ENCODE assay signal across 8 mouse cellular contexts in genomic region chr2:127008469-127008998, GRCm38 (mm10). TPM values are rescaled to one million over a fixed set of nuclear protein-coding genes. Genes with fewer than 3 reads are reported as not detected.
DNase-seq lines count a peak whose midpoint lies in the region; ATAC-seq and TF ChIP-seq lines count a peak whose summit lies in the region.

Gene Ap4e1, plus strand, starts transcription at chr2:127008717.

- H3K27me3 ChIP-seq in CH12.LX (replicated peaks): no peaks in the 10 kb centered on the region
- H3K27me3 ChIP-seq in forebrain, embryonic 11.5 days (ENCODE audit: control insufficient read depth, insufficient read depth, low read length): no peaks in the 10 kb centered on the region
- H3K27me3 ChIP-seq in heart, postnatal 0 days (ENCODE audit: control insufficient read depth, insufficient read depth, low read length): no peaks in the 10 kb centered on the region
- no peaks in the 10 kb centered on the region for H3K27me3 ChIP-seq in liver, embryonic 16.5 days (ENCODE audit: control insufficient read depth, insufficient read depth, low read depth, low read length)
- H3K27me3 ChIP-seq in neural tube, embryonic 13.5 days: no peaks in the 10 kb centered on the region
- H3K27me3 ChIP-seq in testis, adult 2 months (ENCODE audit: control insufficient read depth, insufficient read depth, low read length): no peaks in the 10 kb centered on the region

- in situ Hi-C loops in CH12.LX (cut with MboI; ENCODE audit: low pct_ligation_motif_present, low pct_unique_long_range_greater_than_20kb, low sequenced_read_pairs): loop anchor here (10.0 kb wide), 2 partner anchors 224 to 414 kb away; partner anchors contain the start of gene Usp50

- peak within 1 kb of the TSS; percentile 90 to 98 (median 94) for H3K4me3 ChIP-seq in CH12.LX (replicated peaks in 1 of 3; ENCODE audit: low read depth in 2 of 3, low read length in 2 of 3, poor library complexity in 1 of 3)
- H3K4me3 ChIP-seq in forebrain, embryonic 11.5 days (ENCODE audit: low read depth, low read length): peak within 1 kb of the TSS; percentile 81
- peak within 1 kb of the TSS; percentile 98 for H3K4me3 ChIP-seq in heart, postnatal 0 days (ENCODE audit: low read depth, low read length)
- peak within 1 kb of the TSS; percentile 89 for H3K4me3 ChIP-seq in liver, embryonic 16.5 days (ENCODE audit: low read depth, low read length)
- H3K4me3 ChIP-seq in neural tube, embryonic 13.5 days: peak within 1 kb of the TSS; percentile 80
- H3K4me3 ChIP-seq in testis, adult 2 months (ENCODE audit: control insufficient read depth, low read depth, low read length): peak within 1 kb of the TSS; percentile 98

- H3K4me2 ChIP-seq in CH12.LX (ENCODE audit: insufficient read depth, low read depth, poor library complexity, severe bottlenecking): peak within 1 kb of the TSS; percentile 94
- H3K4me2 ChIP-seq in forebrain, embryonic 11.5 days (ENCODE audit: low read depth, low read length, severe bottlenecking): peak within 1 kb of the TSS; percentile 61
- H3K4me2 ChIP-seq in heart, postnatal 0 days (ENCODE audit: low read depth, low read length): peak within 1 kb of the TSS; percentile 74
- H3K4me2 ChIP-seq in liver, embryonic 16.5 days (ENCODE audit: low read depth, low read length): peak within 1 kb of the TSS; percentile 56
- H3K4me2 ChIP-seq in neural tube, embryonic 13.5 days: peak within 1 kb of the TSS; percentile 70

- H3K9me3 ChIP-seq in CH12.LX (replicated peaks; ENCODE audit: low read length): no peaks in the 10 kb centered on the region
- no peaks in the 10 kb centered on the region for H3K9me3 ChIP-seq in forebrain, embryonic 11.5 days (ENCODE audit: control insufficient read depth, low read length)
- no peaks in the 10 kb centered on the region for H3K9me3 ChIP-seq in heart, postnatal 0 days (replicated peaks; ENCODE audit: control insufficient read depth, low read length)
- no peaks in the 10 kb centered on the region for H3K9me3 ChIP-seq in liver, embryonic 16.5 days (replicated peaks; ENCODE audit: control insufficient read depth, low read length)
- H3K9me3 ChIP-seq in neural tube, embryonic 13.5 days: no peaks in the 10 kb centered on the region

- H3K4me1 ChIP-seq in CH12.LX (ENCODE audit: control insufficient read depth in 1 of 2, insufficient read depth in 2 of 2): peaks cover 9 to 16% of the 10 kb centered on the region in 2 experiments
- 0 out of 2 replicates have a peak, but pooled peaks cover 5% of the 10 kb centered on the region for H3K4me1 ChIP-seq in forebrain, embryonic 11.5 days (replicated peaks; ENCODE audit: control insufficient read depth, insufficient read depth, low read length)
- H3K4me1 ChIP-seq in heart, postnatal 0 days (ENCODE audit: control insufficient read depth, insufficient read depth): peaks cover 4% of the 10 kb centered on the region; the same call in 1 of the 2 replicates
- H3K4me1 ChIP-seq in liver, embryonic 16.5 days (ENCODE audit: control insufficient read depth, low read depth, low read length): peaks cover 8% of the 10 kb centered on the region
- peaks cover 17% of the 10 kb centered on the region for H3K4me1 ChIP-seq in neural tube, embryonic 13.5 days (replicated peaks)
- H3K4me1 ChIP-seq in testis, adult 2 months (ENCODE audit: control insufficient read depth, insufficient read depth, low read length): peaks cover 2% of the 10 kb centered on the region

- dilution Hi-C loops in CH12.LX (cut with MboI; ENCODE audit: extremely low pct_ligation_motif_present, extremely low pct_unique_long_range_greater_than_20kb, low sequenced_read_pairs): no loop called here

- peaks cover 20% of the 10 kb centered on the region for H3K79me2 ChIP-seq in CH12.LX (replicated peaks; ENCODE audit: control insufficient read depth, extremely low read depth, insufficient read depth, poor library complexity, severe bottlenecking)

- H3K27ac ChIP-seq in CH12.LX (ENCODE audit: insufficient read depth, low read depth): peak within 1 kb of the TSS; percentile 44; the same call in 1 of the 2 replicates
- H3K27ac ChIP-seq in forebrain, embryonic 11.5 days (ENCODE audit: low read depth, low read length): 0 out of 2 replicates have a peak within 1 kb of the TSS, but pooled peaks have one; percentile 41
- peak within 1 kb of the TSS; percentile 80 for H3K27ac ChIP-seq in heart, postnatal 0 days (ENCODE audit: low read depth)
- H3K27ac ChIP-seq in liver, embryonic 16.5 days (ENCODE audit: low read length): peak within 1 kb of the TSS; percentile 84
- peak within 1 kb of the TSS; percentile 74 for H3K27ac ChIP-seq in neural tube, embryonic 13.5 days (replicated peaks)
- H3K27ac ChIP-seq in testis, adult 2 months (ENCODE audit: control insufficient read depth, insufficient read depth, low read depth, low read length): no peak within 1 kb of the TSS; the same call in 1 of the 2 replicates

- peak; percentile 91 for TF ChIP-seq POLR2A in CH12.LX (IDR thresholded peaks at IDR 0.05; ENCODE audit: low read depth, low read length)
- peak; percentile 90 for TF ChIP-seq POLR2A in testis, adult 2 months (IDR thresholded peaks at IDR 0.05; ENCODE audit: control insufficient read depth, low read depth, low read length)

- TF ChIP-seq CTCF in CH12.LX (conservative IDR thresholded peaks at IDR 0.05 in 1 of 2, IDR thresholded peaks at IDR 0.05 in 1 of 2; ENCODE audit: low read depth in 2 of 2, low read length in 2 of 2): peak; percentile 94 to 95
- TF ChIP-seq CTCF in heart, postnatal 0 days (IDR thresholded peaks at IDR 0.05; ENCODE audit: low read depth): peak; percentile 96
- TF ChIP-seq CTCF in testis, adult 2 months (IDR thresholded peaks at IDR 0.05; ENCODE audit: control insufficient read depth, insufficient read depth, insufficient replicate concordance, low read depth, low read length): peak; percentile 97

- TF ChIP-seq EP300 in CH12.LX (IDR thresholded peaks at IDR 0.05; ENCODE audit: low read length): 0 out of 2 replicates have a peak, but pooled peaks have one; percentile 34
- peak; percentile 84 for TF ChIP-seq EP300 in heart, postnatal 0 days (IDR thresholded peaks at IDR 0.05; ENCODE audit: low read depth)

- H3K36me3 ChIP-seq in CH12.LX (replicated peaks in 1 of 2; ENCODE audit: control insufficient read depth in 1 of 2, insufficient read depth in 1 of 2, low read length in 1 of 2): peaks cover 9 to 23% of the 10 kb centered on the region in 2 experiments
- no peaks in the 10 kb centered on the region; the same call in 1 of the 2 replicates for H3K36me3 ChIP-seq in forebrain, embryonic 11.5 days (ENCODE audit: control insufficient read depth, insufficient read depth, low read length)
- peaks cover 19% of the 10 kb centered on the region for H3K36me3 ChIP-seq in heart, postnatal 0 days (replicated peaks; ENCODE audit: control insufficient read depth, insufficient read depth, low read length)
- H3K36me3 ChIP-seq in liver, embryonic 16.5 days (ENCODE audit: control insufficient read depth, insufficient read depth): peaks cover 4% of the 10 kb centered on the region; the same call in 1 of the 2 replicates
- H3K36me3 ChIP-seq in neural tube, embryonic 13.5 days: peaks cover 18% of the 10 kb centered on the region
- no peaks in the 10 kb centered on the region for H3K36me3 ChIP-seq in testis, adult 2 months (ENCODE audit: control insufficient read depth, insufficient read depth, low read length)

- WGBS in forebrain, embryonic 11.5 days: under 1% methylated on average over 40 of the region's 40 CpGs
- WGBS in heart, postnatal 0 days: under 1% methylated on average over 40 of the region's 40 CpGs
- under 1% methylated on average over 40 of the region's 40 CpGs for WGBS in liver, embryonic 16.5 days (ENCODE audit: insufficient replicate concordance)
- under 1% methylated on average over 40 of the region's 40 CpGs for WGBS in neural tube, embryonic 13.5 days

- peak; percentile 95 for DNase-seq in CH12.LX (ENCODE audit: extremely low read depth)
- peak; percentile 93 for DNase-seq in c-Kit-positive CD71-positive TER-119-negative erythroid progenitor cells, embryonic 14.5 days (ENCODE audit: low read depth)
- peak; percentile 99 for DNase-seq in forebrain, embryonic 11.5 days (ENCODE audit: low spot score)
- DNase-seq in heart, postnatal 0 days (ENCODE audit: low spot score): peak; percentile 87
- DNase-seq in kidney, postnatal 4 days: peak; percentile 97 to 98

- H3K9ac ChIP-seq in CH12.LX (ENCODE audit: insufficient read depth, low read depth): peak within 1 kb of the TSS; percentile 90
- peak within 1 kb of the TSS; percentile 87 for H3K9ac ChIP-seq in forebrain, embryonic 11.5 days (ENCODE audit: low read length)
- H3K9ac ChIP-seq in heart, postnatal 0 days (replicated peaks; ENCODE audit: low read depth, low read length): peak within 1 kb of the TSS; percentile 88
- H3K9ac ChIP-seq in liver, embryonic 16.5 days (ENCODE audit: low read depth, low read length): peak within 1 kb of the TSS; percentile 84
- peak within 1 kb of the TSS; percentile 88 for H3K9ac ChIP-seq in neural tube, embryonic 13.5 days

- TF ChIP-seq RAD21 in CH12.LX (IDR thresholded peaks at IDR 0.05; ENCODE audit: low read depth, low read length): peak; percentile 82

- ATAC-seq in forebrain, embryonic 11.5 days (replicated peaks; ENCODE audit: low FRiP score): peak; percentile 93
- ATAC-seq in heart, postnatal 0 days (ENCODE audit: insufficient read depth, low read depth): peak; percentile 86
- peak; percentile 82 for ATAC-seq in liver, embryonic 16.5 days (ENCODE audit: low read depth)
- ATAC-seq in neural tube, embryonic 13.5 days (ENCODE audit: low read depth): peak; percentile 91

TF ChIP-seq in CH12.LX, 34 proteins besides CTCF, POLR2A, EP300 and RAD21 (continues in another document):
- TF ChIP-seq GABPA (IDR thresholded peaks at IDR 0.05; ENCODE audit: insufficient replicate concordance, low read depth, low read length): no peak; the same call in 1 of the 2 replicates
- TF ChIP-seq UBTF (IDR thresholded peaks at IDR 0.05; ENCODE audit: low read depth, low read length): no peak
- no peak for TF ChIP-seq TBP (conservative IDR thresholded peaks at IDR 0.05; ENCODE audit: low read depth, low read length)
- TF ChIP-seq MYC (IDR thresholded peaks at IDR 0.05; ENCODE audit: low read depth, low read length): peak; percentile 66; the same call in 1 of the 2 replicates
- peak; percentile 95 for TF ChIP-seq ELF1 (IDR thresholded peaks at IDR 0.05; ENCODE audit: low read depth, low read length)
- TF ChIP-seq E2F4 (IDR thresholded peaks at IDR 0.05; ENCODE audit: insufficient replicate concordance, low read depth, low read length): peak; percentile 89; the same call in 1 of the 2 replicates

RNA-seq across cellular contexts. Expression of gene Ap4e1, which starts in this region (rescaled TPM):
- total RNA-seq in CH12.LX (2012; rRNA removed): 5.8 and 6.9 TPM in 2 replicates
- 9.6 and 10.9 TPM in 2 replicates for total RNA-seq in CH12.LX (2014; rRNA removed)
- 9.0 and 10.0 TPM in 2 replicates for polyA plus RNA-seq in CH12.LX (2012; ENCODE audit: insufficient read length, low read depth)
- polyA plus RNA-seq in forebrain, embryonic 11.5 days (2014; fragmentation: Nextera tagmentation; extraction: Ambion mirVana): 11.3 and 13.1 TPM in 2 replicates
- total RNA-seq in heart, postnatal 0 days (2014; rRNA removed; ENCODE audit: low replicate concordance): 5.1 and 8.3 TPM in 2 replicates
- 4.0 and 4.1 TPM in 2 replicates for polyA plus RNA-seq in heart, postnatal 0 days (2015; fragmentation: Nextera tagmentation; extraction: Ambion mirVana)
- 4.3 and 5.0 TPM in 2 replicates for polyA plus RNA-seq in liver, embryonic 16.5 days (2015; fragmentation: Nextera tagmentation; extraction: Ambion mirVana)
- polyA plus RNA-seq in neural tube, embryonic 13.5 days (2015; fragmentation: Nextera tagmentation; extraction: Ambion mirVana): 10.4 and 12.3 TPM in 2 replicates
- 3.1 and 3.5 TPM in 2 replicates for polyA plus RNA-seq in testis, adult 2 months (2012; rRNA removed)
